Mouse (Mus musculus) layer of hippocampus, adult 2 months (tissue): ENCODE measurements around the gene 0610040J01Rik. TPM values are rescaled to one million over a fixed set of nuclear protein-coding genes. Genes with fewer than 3 reads are reported as not detected.

Experiments used
- DNase-seq, 2 experiments: peaks; one replicate each; pipeline ENCODE4 v3.0.0; 2022; ENCODE audit warnings: low spot score in 2 of 2
- H3K27ac ChIP-seq: fragments of 200-600 bp; 2 replicates; pipeline ENCODE4 v1.8.1; 2022
- H3K4me3 ChIP-seq: fragments of 200-600 bp; 2 replicates; pipeline ENCODE4 v1.8.1; 2022; ENCODE audit warnings: mild to moderate bottlenecking
- CTCF ChIP-seq: fragments of 200-600 bp; conservative IDR thresholded peaks from 2 replicates; pipeline ENCODE4 v1.8.1; 2022; ENCODE audit warnings: antibody characterized with exemption, mild to moderate bottlenecking, moderate library complexity
- total RNA-seq, 2 experiments: library from RNA; stranded (reverse); gene quantifications; 2 replicates each; pipeline ENCODE4 v1.2.3; 2021

Gene 0610040J01Rik
- total RNA-seq, 2 experiments from 2014 or later = 2.9 to 4.0 TPM

- Histone ChIP-seq H3K4me3 (no peak overlapping the region), H3K27ac (no peak overlapping the region)
- DNase-seq = no peak
- no peak for TF ChIP-seq CTCF
Observed at GRCm38 (mm10) chr5:63821860-63822259, 9.7 kb downstream of the 0610040J01Rik start.

DNA sequence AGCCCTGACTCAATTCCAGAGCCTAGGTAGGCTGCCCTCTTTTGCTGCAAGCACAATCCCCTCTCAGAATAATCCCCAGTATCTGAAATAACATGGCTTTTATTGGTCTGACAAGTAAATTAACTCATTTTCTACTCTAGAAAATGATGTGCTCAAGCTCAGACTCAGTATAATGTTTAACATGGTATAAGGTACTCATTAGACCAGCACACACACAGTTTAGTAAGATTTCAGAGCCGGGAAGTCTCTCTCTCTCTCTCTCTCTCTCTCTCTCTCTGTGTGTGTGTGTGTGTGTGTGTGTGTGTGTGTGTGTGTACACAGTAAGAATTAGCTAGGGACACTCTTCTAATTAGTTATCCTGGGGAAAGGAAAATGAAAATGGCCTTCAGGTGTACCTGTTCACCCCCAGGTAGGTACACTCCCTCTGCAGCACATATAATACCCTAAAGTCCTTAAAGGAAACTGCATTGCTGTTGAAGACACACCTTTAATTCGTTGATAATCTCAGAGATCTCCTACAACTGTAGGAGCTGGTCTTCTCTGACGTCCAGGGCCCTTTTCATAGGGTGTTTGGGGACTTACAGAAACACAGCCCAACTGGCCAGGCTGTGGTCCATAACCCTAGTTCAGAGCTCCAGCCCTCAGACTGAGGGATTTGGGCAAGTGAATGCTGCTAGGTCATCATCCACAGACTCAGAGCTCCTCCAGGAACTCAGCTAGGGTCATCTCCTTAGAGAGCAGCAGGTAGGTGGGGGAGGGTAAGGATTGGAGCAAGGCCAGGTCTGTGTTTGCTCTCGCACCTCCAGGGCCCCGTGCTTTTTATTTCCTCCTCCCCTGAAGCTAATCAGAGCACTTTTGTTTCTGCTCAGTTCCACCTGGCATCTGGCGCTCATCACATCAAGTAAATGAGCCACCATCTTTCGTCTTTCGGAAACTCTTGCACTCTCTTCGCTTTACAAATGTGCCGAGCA lies 11.5 kb downstream of the 0610040J01Rik start:
- no peak overlapping the region for H3K4me3 ChIP-seq
- H3K27ac ChIP-seq = no peak overlapping the region
- DNase-seq = no peak
- no peak for TF ChIP-seq CTCF

DNA sequence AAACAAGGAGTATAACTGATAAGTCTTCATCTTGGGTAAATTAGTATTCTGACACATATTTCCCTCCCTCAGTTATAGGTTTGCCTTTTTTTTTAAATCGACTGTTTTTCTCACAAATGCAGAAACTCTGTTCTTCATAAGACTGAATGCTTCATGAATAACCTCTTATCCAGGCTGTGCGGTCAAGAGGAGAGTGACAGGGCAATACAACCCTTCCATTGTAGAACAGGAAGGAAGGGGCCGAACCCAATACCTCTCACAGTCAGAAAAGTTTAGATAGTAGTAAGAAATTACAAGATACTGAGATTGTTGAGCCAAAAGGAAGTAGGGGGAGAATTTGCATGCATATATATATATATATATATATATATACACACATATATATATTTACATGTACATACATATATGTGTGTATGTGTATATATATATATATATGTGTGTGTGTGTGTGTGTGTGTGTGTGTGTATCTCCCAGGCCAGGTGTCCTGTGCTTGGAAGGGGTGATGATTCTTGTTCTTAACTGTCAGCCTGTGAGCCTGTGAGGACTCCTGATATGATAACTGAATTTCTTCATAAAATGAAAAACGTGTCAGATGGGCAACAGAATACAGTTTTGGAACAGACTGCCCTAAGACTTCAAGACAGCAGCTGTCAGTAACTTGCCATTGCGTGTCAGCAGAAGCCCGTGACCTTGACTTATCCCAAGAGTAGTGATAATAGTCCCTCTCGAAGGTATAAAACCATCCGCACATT lies 12.6 kb downstream of the 0610040J01Rik start:
- no peak for DNase-seq
- Histone ChIP-seq H3K4me3 (no peak overlapping the region), H3K27ac (no peak overlapping the region)
- no peak for TF ChIP-seq CTCF

DNA sequence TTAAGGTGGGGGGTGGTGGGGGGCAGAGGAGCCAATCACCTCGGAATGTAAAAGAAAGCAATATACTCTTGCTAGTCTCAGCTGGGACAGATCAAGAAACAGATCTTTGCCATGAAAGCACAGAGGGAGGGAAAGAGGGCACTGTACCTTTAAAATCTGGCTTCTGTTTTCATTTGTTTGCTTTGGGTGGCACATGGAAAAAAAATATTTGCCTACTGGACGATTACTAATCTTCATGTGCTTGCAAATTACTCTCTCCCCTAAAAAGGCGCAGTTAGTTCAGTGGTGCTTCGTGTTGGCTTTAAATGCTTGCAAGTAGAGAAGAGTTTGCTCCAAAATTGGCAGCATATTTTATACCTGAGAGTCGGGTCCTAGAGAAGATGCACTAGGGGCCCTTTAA lies 13.7 kb downstream of the 0610040J01Rik start:
- TF ChIP-seq CTCF = no peak
- no peak for DNase-seq
- H3K4me3 ChIP-seq = no peak overlapping the region

DNA sequence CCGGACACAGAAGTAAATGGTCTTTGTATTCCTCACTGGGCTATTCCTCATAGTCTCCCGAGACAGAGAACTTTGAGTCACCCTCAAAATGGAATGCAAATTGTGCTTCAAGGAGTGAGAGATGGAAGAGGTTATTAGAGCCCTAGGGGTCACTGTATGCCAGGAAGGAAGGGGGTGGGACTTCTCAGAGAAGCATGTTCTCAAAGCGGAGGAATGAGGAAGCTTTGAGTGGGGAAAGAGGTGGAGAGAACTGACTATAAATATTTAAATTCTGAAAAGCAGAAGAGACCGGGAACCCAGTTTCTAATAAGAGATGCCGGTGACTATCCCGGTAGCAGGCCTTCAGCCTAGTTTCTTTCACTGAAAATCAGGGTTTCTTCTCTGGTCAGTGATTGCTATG lies 14.8 kb downstream of the 0610040J01Rik start:
- no peak overlapping the region for H3K27ac ChIP-seq
- H3K4me3 ChIP-seq = no peak overlapping the region
- DNase-seq = no peak
- no peak for TF ChIP-seq CTCF

More for the DNA sequence above, 13.7 kb downstream of the 0610040J01Rik start:
- H3K27ac ChIP-seq = peak overlapping the region; percentile 4; the same call in 1 of the 2 replicates

- 0 out of 2 replicates have a peak overlapping the region, but pooled peaks have one; percentile 18 for H3K27ac ChIP-seq
Observed at GRCm38 (mm10) chr5:63827415-63828053, 15.4 kb downstream of the 0610040J01Rik start.

GRCm38 (mm10) chr5:63828380-63829185 lies 16.4 kb downstream of the 0610040J01Rik start:
- no peak for DNase-seq
- Histone ChIP-seq H3K27ac (no peak overlapping the region), H3K4me3 (no peak overlapping the region)
- no peak for TF ChIP-seq CTCF

More at GRCm38 (mm10) chr5:63827415-63828053, 15.4 kb downstream of the 0610040J01Rik start:
- no peak for DNase-seq
- H3K4me3 ChIP-seq = no peak overlapping the region
- TF ChIP-seq CTCF = no peak

- no peak for TF ChIP-seq CTCF
- Histone ChIP-seq H3K4me3 (no peak overlapping the region), H3K27ac (no peak overlapping the region)
- no peak for DNase-seq
Observed at GRCm38 (mm10) chr5:63831054-63831453, 18.9 kb downstream of the 0610040J01Rik start.

- no peak for TF ChIP-seq CTCF
- H3K27ac ChIP-seq = no peak overlapping the region
- H3K4me3 ChIP-seq = no peak overlapping the region
- DNase-seq = no peak
Observed at GRCm38 (mm10) chr5:63833955-63834354, 21.8 kb downstream of the 0610040J01Rik start.

- DNase-seq = no peak
- H3K4me3 ChIP-seq = no peak overlapping the region
- no peak for TF ChIP-seq CTCF
- no peak overlapping the region for H3K27ac ChIP-seq
Observed at GRCm38 (mm10) chr5:63834435-63834834, 22.3 kb downstream of the 0610040J01Rik start.

DNA sequence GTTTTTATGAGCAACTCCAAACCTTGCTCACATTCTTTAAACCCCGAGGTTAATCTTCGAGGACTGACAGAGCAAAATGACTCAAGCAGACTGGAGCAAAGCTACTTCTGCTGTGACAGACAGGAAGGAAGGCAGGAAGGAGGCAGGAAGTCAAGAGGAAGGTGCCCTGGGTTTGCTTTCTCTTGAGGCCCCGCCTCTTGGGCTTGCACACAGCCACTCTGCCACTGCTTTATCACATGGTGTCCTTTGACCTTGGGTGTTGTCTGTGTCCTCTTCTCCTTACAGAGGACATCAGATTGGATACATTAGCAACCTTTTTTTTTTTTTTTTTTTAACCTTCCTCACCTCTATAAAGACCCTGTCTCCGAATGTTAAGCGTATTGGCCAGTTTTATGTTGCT lies 25.0 kb downstream of the 0610040J01Rik start:
- TF ChIP-seq CTCF = no peak
- no peak overlapping the region for H3K4me3 ChIP-seq
- no peak for DNase-seq
- no peak overlapping the region for H3K27ac ChIP-seq

GRCm38 (mm10) chr5:63837851-63838250 lies 25.7 kb downstream of the 0610040J01Rik start:
- Histone ChIP-seq H3K4me3 (no peak overlapping the region), H3K27ac (no peak overlapping the region)
- no peak for DNase-seq
- no peak for TF ChIP-seq CTCF
